Mouse (Mus musculus) lung, adult 2 months (tissue): ENCODE data around the gene Ankrd60. TPM values are rescaled to one million over a fixed set of nuclear protein-coding genes. Genes with fewer than 3 reads are reported as not detected.
A peak's percentile ranks its signal among the peaks of the same experiment; 100 is the strongest.

ENCODE experiments used
- DNase-seq: peaks from one replicate; pipeline ENCODE4 v3.0.0; 2022
- H3K4me1 ChIP-seq: fragments of 200-500 bp; 2 replicates; pipeline ENCODE4 v1.6.1; 2011; ENCODE audit warnings: low read length; ENCODE audit not compliant: control insufficient read depth, insufficient read depth
- H3K4me3 ChIP-seq: fragments of 200-500 bp; replicated peaks from 2 replicates; pipeline ENCODE3; 2011; ENCODE audit warnings: low read depth, mild to moderate bottlenecking, control low read depth, low read length; ENCODE audit errors: extremely low read depth
- CTCF ChIP-seq: fragments of 200-500 bp; IDR thresholded peaks from 2 replicates; pipeline ENCODE4 v1.5.1; 2011; ENCODE audit warnings: mild to moderate bottlenecking, low read length, control low read depth; ENCODE audit not compliant: insufficient read depth
- POLR2A ChIP-seq: fragments of 200-500 bp; IDR thresholded peaks from 2 replicates; pipeline ENCODE4 v1.6.1; 2011; ENCODE audit warnings: low read depth, mild to moderate bottlenecking, control low read depth, low read length, borderline replicate concordance; ENCODE audit errors: extremely low read depth
- WGBS: fragments of 180-500 bp; shearing (Covaris S2); methylation state at CpG from one replicate; pipeline ENCODE4 v1.1.7; 2018; 5-methylcytosine and 5-hydroxymethylcytosine counted together
- polyA plus RNA-seq: library from polyadenylated mRNA; depleted of rRNA; stranded (reverse); fragments of >200 nt; gene quantifications from 2 replicates; pipeline ENCODE4 v1.2.3, GENCODE M21; 2012

The Ankrd60 gene
- polyA plus RNA-seq, 1 experiment: not detected

DNA sequence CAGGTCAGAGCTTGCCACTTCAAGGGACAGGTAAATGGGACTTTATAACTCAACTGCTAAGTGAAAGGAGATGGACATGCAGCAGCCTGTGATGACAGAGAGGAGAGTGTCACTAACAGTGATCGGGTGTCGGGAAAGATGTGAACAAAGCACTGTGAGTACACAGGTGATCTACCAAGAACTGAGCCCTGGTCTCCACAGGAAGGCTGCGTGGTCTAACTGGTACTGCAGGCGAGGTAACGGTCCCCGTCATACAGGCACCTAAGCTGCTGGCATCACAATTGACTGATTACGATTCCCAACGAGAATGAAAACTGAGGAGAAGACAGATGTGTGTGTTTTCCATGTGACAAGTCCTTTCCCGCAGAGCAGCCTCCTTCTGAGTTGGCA is 28.2 kb upstream of the Ankrd60 start:
- WGBS: 88% methylated on average over 9 of the region's 9 CpGs
- no peaks in the 10 kb centered on the region for H3K4me1 ChIP-seq
- no peak for DNase-seq
- TF ChIP-seq CTCF (no peak), POLR2A (no peak)
- no peak overlapping the region for H3K4me3 ChIP-seq

DNA sequence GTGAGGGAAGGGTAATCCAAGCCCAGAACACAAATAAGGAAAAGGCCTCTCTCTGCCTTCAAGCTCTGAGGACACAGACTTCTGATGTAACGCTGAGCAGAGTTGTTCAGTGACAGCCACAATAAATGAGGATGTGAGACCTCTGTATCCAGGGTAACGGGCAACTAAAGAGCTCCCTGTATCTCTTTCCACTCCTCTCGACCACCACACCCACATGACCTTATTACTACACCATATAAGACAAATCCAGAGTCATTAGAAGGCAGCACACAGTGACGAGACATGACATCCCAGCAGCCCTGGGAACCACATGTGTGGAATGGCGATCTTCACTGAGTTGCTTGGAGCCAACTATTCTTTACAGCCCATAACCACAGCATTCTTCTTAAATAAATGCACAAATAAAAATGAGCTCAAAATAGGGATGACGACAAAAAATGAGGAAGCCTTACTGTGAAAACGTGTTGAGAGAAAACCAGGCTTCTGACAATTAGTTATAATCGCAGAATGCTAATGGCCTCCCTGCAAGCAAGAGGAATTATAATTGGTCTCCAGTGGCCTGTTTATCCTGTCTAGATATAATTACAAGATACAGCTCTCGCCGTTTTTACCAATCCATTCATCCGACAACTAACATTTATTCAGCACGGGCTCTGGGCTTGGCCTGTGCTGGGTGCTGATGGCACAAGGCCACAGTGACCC is 27.7 kb upstream of the Ankrd60 start:
- no peak overlapping the region for H3K4me3 ChIP-seq
- TF ChIP-seq CTCF (no peak), POLR2A (no peak)
- WGBS: 80% methylated on average over 12 of the region's 12 CpGs
- DNase-seq: no peak
- no peaks in the 10 kb centered on the region for H3K4me1 ChIP-seq

DNA sequence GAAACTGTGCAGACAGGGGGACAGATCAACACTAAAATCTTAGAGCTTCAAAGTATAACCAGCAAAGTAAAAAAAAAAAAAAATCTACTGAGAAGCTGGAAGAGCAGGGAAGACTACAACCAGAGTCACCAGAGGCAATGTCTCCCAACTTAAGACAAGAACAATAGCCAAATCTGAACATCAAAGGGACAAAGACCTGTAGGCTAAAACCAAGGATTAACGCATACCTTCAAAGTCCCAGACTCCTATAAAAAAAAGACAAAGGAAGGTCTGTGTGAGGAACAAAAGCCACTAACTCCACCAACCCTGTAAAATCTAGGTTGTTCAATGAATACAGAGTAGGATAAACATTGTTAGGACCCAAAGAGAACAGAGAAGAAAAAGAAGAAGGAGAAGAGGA is 23.7 kb upstream of the Ankrd60 start:
- WGBS: 95% methylated on average over 1 of the region's 1 CpGs
- Histone ChIP-seq H3K4me3 (no peak overlapping the region), H3K4me1 (no peaks in the 10 kb centered on the region)
- TF ChIP-seq POLR2A (no peak), CTCF (no peak)
- DNase-seq: no peak

DNA sequence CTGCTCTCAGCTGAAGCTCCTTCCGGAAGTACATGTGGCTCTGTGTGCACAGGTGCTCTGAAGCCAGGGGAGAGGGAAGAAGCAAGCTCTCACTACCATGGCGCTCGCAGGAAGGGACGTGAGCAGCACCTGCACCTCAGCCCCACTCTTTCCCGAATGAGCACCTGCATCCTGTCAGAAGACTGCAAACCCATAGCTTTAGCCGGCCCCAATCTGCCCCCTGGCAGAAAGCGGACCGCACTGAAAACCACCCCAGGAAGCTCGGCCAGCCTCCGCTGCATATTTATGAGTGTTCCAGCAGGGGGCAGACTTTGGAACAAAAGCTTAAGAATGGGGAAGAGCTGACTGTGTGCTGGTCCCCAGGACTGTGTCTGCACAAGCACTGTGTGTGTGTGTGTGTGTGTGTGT is 17.2 kb upstream of the Ankrd60 start:
- no peak for DNase-seq
- Histone ChIP-seq H3K4me1 (no peaks in the 10 kb centered on the region), H3K4me3 (no peak overlapping the region)
- 67% methylated on average over 10 of the region's 10 CpGs for WGBS
- TF ChIP-seq CTCF (0 out of 2 replicates have a peak, but pooled peaks have one; percentile 17), POLR2A (no peak)

DNA sequence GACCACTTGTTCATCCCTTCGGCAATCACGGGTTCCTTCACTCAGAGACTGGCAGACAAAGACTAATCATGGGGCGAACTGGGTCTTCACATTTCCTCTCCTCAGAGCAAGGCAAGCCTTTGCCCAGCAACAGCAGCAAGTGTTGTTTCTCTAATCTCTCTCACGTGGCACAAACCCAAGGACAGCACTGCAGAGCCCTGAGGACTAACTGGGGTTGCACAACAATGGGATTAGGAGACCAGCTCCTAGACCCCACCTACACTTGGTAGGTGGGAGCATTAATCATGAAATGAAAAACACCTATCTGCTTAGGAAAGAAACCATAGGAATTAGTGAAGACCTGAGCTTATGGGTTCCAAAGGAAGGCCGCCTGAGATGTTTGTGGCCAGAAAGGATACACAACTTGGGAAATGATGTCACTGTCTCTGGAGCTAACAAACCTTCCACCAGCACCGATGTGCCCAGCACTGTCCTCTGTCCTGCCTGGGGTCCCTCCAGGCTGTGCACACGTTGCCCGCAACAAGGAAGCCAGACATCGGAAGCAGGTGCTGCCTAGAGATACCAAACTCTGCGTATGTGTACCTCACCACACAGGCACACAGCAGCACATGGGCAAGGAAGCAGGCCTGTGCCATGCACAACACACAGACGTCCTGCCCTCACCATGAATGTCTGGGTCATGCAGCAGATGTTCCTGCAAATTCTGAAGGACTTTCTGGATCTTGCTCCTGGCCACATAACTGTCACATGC is 16.3 kb upstream of the Ankrd60 start:
- no peak for TF ChIP-seq POLR2A
- TF ChIP-seq CTCF: no peak
- Histone ChIP-seq H3K4me3 (no peak overlapping the region), H3K4me1 (no peaks in the 10 kb centered on the region)
- no peak for DNase-seq
- WGBS: 78% methylated on average over 11 of the region's 11 CpGs

DNA sequence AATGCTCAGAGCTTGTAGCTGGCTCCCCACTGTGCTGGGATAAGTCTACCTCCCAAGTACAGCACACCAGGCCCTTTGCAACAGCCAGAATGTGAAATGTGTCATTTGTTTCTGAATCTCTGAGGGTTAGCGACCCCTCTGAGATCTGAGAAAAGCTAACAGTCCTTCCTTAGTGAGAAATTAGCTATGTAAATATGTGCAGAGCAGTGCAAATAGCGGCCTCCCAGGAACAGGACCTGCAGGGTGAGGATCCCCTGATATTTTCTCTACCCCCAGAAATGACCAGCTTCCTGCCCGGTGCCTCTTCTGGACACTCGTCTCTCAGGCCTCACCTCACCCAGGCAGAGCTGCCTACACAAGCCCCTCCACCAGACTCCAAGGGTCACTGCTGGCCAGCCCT is 15.7 kb upstream of the Ankrd60 start:
- 61% methylated on average over 4 of the region's 4 CpGs for WGBS
- Histone ChIP-seq H3K4me3 (no peak overlapping the region), H3K4me1 (no peaks in the 10 kb centered on the region)
- DNase-seq: no peak
- TF ChIP-seq POLR2A: no peak
- no peak for TF ChIP-seq CTCF

DNA sequence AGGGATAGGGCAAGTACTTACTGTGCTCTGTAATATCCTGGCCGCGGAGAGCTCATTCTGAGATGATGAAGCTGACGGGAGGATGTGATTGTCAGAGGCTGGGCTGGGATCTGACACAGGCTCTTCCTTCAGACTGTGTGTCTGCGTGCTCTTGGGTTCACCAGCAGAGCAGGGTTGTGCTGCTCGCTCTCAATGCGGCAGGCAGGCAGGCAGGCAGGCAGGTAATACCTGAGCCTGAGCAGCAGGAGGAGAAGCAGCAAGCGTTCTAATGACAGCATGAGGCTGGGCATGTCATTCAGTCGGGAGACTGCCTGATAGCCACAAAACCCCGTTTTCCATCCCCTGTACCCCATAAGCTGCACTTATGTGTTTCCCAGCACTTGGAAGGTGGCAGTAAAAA is 14.6 kb upstream of the Ankrd60 start:
- DNase-seq: no peak
- 79% methylated on average over 9 of the region's 9 CpGs for WGBS
- Histone ChIP-seq H3K4me1 (no peaks in the 10 kb centered on the region), H3K4me3 (no peak overlapping the region)
- no peak for TF ChIP-seq CTCF
- no peak for TF ChIP-seq POLR2A

DNA sequence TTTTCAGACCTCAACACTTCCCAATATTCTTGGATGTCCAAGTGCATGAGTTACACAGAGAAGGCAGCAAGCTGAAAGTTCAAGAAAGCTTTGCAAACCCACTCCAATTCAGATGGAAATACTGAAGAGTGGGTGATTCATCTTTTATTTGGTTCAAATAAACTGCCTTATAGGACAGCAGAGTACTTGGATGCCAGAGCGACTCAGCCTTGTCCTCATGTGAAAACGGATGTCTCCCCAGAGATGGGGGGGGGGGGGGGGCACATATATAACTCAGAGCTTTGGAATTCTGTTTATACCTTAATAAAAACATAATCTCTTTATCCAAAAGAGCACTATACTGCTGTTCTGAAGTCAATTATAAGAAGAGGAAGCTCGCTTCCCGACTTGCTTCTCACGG is 9.2 kb upstream of the Ankrd60 start:
- Histone ChIP-seq H3K4me3 (no peak overlapping the region), H3K4me1 (no peaks in the 10 kb centered on the region)
- 80% methylated on average over 5 of the region's 5 CpGs for WGBS
- TF ChIP-seq POLR2A (no peak), CTCF (no peak)
- DNase-seq: no peak

DNA sequence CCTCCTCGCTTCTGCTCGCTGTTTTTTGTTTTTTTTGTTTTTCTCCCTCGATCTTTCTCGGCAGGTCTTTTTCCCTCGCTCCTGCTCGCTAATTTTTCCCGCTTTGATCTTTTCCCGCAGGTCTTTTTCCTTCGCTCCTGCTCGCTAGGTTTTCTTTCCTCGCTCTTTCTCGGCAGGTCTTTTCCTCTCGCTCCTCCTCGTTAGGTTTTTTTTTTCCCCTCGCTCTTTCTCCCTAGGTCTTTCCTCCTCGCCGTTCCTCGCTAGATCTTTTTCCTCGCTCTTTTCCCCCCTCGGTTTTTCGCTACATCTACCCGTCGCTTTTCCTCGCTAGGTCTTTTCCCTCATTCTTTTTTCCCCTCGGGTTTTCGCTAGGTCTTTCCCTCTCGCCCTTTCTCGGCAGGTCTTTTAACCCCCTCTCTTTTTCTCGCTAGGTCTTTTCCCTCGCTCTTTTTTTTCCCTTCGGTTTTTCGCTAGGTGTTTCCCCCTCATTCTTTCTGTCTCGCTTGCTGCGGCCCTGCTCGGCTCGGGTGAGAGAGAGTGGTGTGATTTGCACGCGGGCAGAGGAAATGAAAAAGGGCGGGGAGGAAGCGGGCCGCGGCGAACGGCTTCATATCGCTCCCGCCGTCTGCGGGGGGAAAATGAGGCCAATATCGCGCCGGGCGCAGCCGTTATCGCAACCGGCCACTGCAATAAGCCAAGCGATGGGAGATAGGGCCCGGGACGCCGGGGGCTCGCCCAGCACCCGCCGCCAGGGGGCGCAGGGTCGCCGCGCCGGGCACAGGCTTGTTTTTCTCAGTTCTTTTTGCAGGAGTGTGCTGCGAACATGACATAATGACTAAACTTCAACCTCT is 8.2 kb upstream of the Ankrd60 start:
- peak; percentile 71 for DNase-seq

DNA sequence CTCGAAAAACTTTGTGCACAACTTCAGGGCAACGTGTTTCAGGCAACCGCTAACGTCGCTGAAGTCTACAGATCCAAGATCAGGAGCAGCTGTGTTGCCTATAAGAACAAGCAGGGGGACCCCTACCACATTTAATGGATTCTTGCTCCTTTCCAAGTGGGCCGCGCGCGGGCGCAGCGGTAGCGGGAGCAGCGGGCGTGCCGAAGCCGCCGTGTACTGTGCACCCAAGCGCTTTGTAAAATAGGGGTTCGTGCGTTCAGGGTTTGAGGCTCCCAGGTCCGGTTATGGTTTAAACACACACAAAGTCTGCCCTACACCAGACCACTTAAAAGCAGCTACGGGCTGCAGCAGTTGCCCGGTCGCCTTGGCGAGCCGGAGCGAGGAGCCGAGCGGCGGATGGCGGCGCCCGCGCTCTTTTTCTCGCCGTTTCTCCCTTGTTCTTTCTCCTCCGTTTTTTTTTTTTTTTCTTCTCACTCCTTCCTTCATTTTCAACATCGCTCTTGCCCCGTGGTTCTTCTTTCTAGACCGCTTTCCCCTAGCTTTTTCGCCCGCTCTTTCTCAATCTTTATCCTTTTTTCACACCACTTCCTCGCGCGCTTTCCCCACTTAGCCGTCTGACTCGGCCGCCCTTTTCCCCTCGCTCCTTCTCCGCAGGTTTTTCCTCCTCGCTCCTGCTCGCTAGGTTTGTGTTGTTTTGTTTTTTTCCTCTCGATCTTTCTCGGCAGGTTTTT is 7.4 kb upstream of the Ankrd60 start:
- Histone ChIP-seq H3K4me3 (no peak overlapping the region), H3K4me1 (no peaks in the 10 kb centered on the region)
- no peak for DNase-seq
- WGBS: 28% methylated on average over 54 of the region's 54 CpGs
- no peak for TF ChIP-seq POLR2A
- no peak for TF ChIP-seq CTCF

More for the DNA sequence above, 8.2 kb upstream of the Ankrd60 start:
- no peak for TF ChIP-seq POLR2A
- TF ChIP-seq CTCF: peak; percentile 51
- peak overlapping the region; percentile 2 for H3K4me3 ChIP-seq
- H3K4me1 ChIP-seq: no peaks in the 10 kb centered on the region
- 5% methylated on average over 68 of the region's 68 CpGs for WGBS
